Mouse (Mus musculus) cerebellum, adult 18-20 months (tissue): ENCODE results near the gene Gm6763.
"Not testable (repeated sequence)": the region's sequence is repeated elsewhere in the genome, so short reads cannot be mapped to it uniquely, and the experiment has no call there.

Experiments
- DNase-seq, 2 experiments: peaks; one replicate each; pipeline ENCODE4 v3.0.0; 2021

The Gm6763 gene

GRCm38 (mm10) chr10:104151197-104151596, at the start of gene Gm6763:
Gm6763 (plus strand) TSS chr10:104151497.
- DNase-seq, result not testable (repeated sequence)

DNA sequence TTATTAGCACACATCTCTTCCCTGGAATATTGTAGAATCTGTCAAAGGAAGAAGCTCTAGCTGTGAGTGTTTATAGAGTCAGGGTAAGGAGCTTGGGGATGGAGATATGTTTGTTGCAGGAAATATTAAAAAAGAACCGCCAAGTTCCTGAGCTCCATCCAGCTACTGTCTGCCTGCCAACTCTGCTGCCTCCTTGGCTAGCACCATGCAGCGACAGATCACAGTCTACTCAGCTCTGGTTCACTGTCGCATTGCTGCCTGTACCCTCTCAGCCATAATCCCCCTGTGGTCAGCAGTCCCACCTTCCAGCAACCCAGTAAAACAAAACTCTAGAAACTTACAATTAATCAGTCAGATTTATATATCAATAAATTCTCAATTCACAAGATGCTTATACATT, 41.3 kb upstream of the Gm6763 start:
- DNase-seq, result no peak

DNA sequence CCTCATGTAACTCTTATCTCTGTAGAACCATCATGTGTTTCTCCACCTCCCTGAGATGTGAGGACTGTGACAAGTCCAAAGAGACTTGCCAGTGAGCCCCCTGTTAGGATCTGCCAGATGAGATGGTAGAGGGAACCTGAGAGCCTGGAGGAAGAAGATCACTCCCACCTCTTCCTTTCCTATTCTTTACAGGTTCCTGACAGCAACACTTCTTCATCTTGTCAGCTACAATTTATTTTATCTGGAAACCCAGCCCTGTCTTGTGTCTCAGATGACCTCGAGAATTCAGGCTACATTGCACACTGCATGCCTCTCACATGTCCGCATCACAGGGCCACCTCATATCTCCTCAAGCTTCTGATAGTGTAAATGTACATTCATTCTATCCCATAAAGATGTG, 33.0 kb upstream of the Gm6763 start:
- DNase-seq, result no peak

- not testable (repeated sequence) for DNase-seq
Measured at GRCm38 (mm10) chr10:104142687-104143086, 8.6 kb upstream of the Gm6763 start, which contains the start of gene Gm21293. Gm21293 (plus strand) TSS chr10:104142987.

DNA sequence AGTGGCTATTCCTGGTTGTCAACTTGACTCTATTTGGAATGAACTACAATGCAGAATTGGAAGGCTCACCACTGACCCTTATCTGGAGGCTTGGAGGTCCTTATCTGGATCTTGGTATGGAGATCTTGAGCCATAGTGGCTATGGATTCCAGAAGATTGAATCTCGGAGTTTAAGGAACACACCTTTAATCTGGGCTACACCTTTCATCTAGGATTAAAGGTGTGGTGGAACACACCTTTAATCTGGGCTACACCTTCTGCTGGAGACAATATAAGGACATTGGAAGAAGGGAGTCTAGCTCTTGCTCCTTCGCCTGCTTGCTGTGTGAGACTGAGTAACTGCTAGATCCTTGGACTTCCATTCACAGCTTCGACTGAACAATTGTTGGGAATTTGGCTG, 8.4 kb downstream of the Gm6763 start, which contains the start of gene Gm8764:
Gene Gm8764, plus strand, starts transcription at position 301 of the 400 bp plus-strand sequence.
- DNase-seq, result not testable (repeated sequence)

- not testable (repeated sequence) for DNase-seq
Measured at GRCm38 (mm10) chr10:104168215-104168614, 16.9 kb downstream of the Gm6763 start, which contains the start of gene Gm21304. Gm21304 (plus strand) TSS chr10:104168515.

DNA sequence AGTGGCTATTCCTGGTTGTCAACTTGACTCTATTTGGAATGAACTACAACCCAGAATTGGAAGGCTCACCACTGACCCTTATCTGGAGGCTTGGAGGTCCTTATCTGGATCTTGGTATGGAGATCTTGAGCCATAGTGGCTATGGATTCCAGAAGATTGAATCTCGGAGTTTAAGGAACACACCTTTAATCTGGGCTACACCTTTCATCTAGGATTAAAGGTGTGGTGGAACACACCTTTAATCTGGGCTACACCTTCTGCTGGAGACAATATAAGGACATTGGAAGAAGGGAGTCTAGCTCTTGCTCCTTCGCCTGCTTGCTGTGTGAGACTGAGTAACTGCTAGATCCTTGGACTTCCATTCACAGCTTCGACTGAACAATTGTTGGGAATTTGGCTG, 25.4 kb downstream of the Gm6763 start, which contains the start of gene Gm21312:
Gene Gm21312, plus strand, starts transcription at position 301 of the 400 bp plus-strand sequence.
- DNase-seq, result not testable (repeated sequence)

GRCm38 (mm10) chr10:104185233-104185632, 33.9 kb downstream of the Gm6763 start, which contains the start of gene Gm20765:
Gm20765 (plus strand) TSS chr10:104185533.
- DNase-seq, result not testable (repeated sequence)

GRCm38 (mm10) chr10:104193742-104194141, 42.4 kb downstream of the Gm6763 start, which contains the start of gene Gm4340:
Gm4340 (plus strand) TSS chr10:104194042.
- DNase-seq, result not testable (repeated sequence)
